Mouse (Mus musculus): ENCODE results near the gene Htr6.

GRCm38 (mm10) chr4:139043600-139043999 lies 31.8 kb downstream of the Htr6 start:
- TF ChIP-seq CTCF (IDR thresholded peaks at IDR 0.05; ENCODE audit: low read depth) (no peak), EP300 (IDR thresholded peaks at IDR 0.05; ENCODE audit: low read depth) (no peak)
